Comparison of ENCODE assay signal across 20 mouse cellular contexts in the genomic region with DNA sequence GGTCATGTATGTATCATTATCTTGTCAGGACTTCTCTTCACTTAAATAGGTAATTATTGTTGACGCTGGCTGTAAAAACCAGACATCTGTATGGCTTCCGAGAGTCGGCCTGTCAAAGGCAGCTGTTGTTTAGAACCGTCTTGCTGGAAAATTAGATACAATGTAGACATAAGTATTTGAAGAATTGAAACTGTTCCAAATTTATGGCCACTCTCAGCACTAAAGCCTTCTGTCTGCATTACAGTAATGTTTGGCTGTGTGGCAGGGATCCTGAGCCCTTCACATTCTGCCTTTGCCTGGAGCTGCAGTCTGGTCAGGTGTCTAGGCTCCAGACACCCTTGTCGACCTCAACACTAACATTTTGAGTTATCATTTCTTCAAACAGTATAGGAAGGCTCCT.
DNase-seq lines count a peak whose midpoint lies in the region; ATAC-seq and TF ChIP-seq lines count a peak whose summit lies in the region.
"Had no signal": no experiment of that assay in that cellular context is flagged by ENCODE, and none has a peak within 500 bp of the region (broad histone marks: within the 10 kb centered on the region; RNA-seq: fewer than 3 reads in every experiment).

No protein-coding gene starts in this region.

- no peaks in the 10 kb centered on the region for H3K9me3 ChIP-seq in lung, embryonic 15.5 days
- H3K9me3 ChIP-seq in embryonic facial prominence, embryonic 14.5 days (ENCODE audit: control insufficient read depth, low read length): no peaks in the 10 kb centered on the region
- H3K9me3 ChIP-seq in midbrain, embryonic 14.5 days (ENCODE audit: control insufficient read depth, low read length): no peaks in the 10 kb centered on the region
- H3K9me3 ChIP-seq: embryonic facial prominence, embryonic 12.5 days; forebrain, embryonic 13.5 days; hindbrain, embryonic 12.5 days had no signal

- H3K27me3 ChIP-seq in lung, embryonic 15.5 days: no peaks in the 10 kb centered on the region
- H3K27me3 ChIP-seq in embryonic facial prominence, embryonic 14.5 days (replicated peaks; ENCODE audit: control insufficient read depth, insufficient read depth, low read length): no peaks in the 10 kb centered on the region
- H3K27me3 ChIP-seq in midbrain, embryonic 14.5 days (ENCODE audit: control insufficient read depth, insufficient read depth, low read length): no peaks in the 10 kb centered on the region
- H3K27me3 ChIP-seq: CH12.LX; embryonic facial prominence, embryonic 12.5 days; forebrain, embryonic 13.5 days; hindbrain, embryonic 12.5 days had no signal

- no peak for DNase-seq in lung, postnatal 36 days
- DNase-seq in brain, embryonic 14.5 days (ENCODE audit: low read depth): peak; percentile 8
- peak; percentile 43 for DNase-seq in embryonic facial prominence, embryonic 14.5 days (ENCODE audit: low spot score)
- DNase-seq in midbrain, embryonic 14.5 days: no peak
- no peak for DNase-seq in spleen, postnatal 10 days (ENCODE audit: low spot score in 2 of 2)
- DNase-seq: adrenal gland, adult 2 months; adrenal gland, postnatal 25 days; cerebellum, adult 2 months; cerebellum, postnatal 10 days; forebrain, postnatal 0 days; gastrocnemius, adult 2 months; gastrocnemius, postnatal 36 days; heart, postnatal 10 days; heart, postnatal 4 days had no signal

- no peaks in the 10 kb centered on the region for H3K36me3 ChIP-seq in lung, embryonic 15.5 days
- no peaks in the 10 kb centered on the region for H3K36me3 ChIP-seq in embryonic facial prominence, embryonic 14.5 days (ENCODE audit: control insufficient read depth, insufficient read depth, low read length)
- no peaks in the 10 kb centered on the region for H3K36me3 ChIP-seq in midbrain, embryonic 14.5 days (ENCODE audit: control insufficient read depth, insufficient read depth, low read length)
- H3K36me3 ChIP-seq: embryonic facial prominence, embryonic 12.5 days; hindbrain, embryonic 12.5 days had no signal

- H3K4me3 ChIP-seq in lung, embryonic 15.5 days: no peak overlapping the region
- no peak overlapping the region for H3K4me3 ChIP-seq in embryonic facial prominence, embryonic 14.5 days (ENCODE audit: low read depth, low read length)
- H3K4me3 ChIP-seq in midbrain, embryonic 14.5 days (replicated peaks; ENCODE audit: low read depth, low read length): no peak overlapping the region
- H3K4me3 ChIP-seq: embryonic facial prominence, embryonic 12.5 days; forebrain, embryonic 13.5 days; gastrocnemius, adult 2 months; hindbrain, embryonic 12.5 days had no signal

- peaks cover 5% of the 10 kb centered on the region; the same call in 1 of the 2 replicates for H3K4me1 ChIP-seq in lung, embryonic 15.5 days
- H3K4me1 ChIP-seq in embryonic facial prominence, embryonic 14.5 days (ENCODE audit: control insufficient read depth, insufficient read depth, low read length): peaks cover 4% of the 10 kb centered on the region
- H3K4me1 ChIP-seq in midbrain, embryonic 14.5 days (ENCODE audit: control insufficient read depth, insufficient read depth, low read length): no peaks in the 10 kb centered on the region
- H3K4me1 ChIP-seq: embryonic facial prominence, embryonic 12.5 days; forebrain, embryonic 13.5 days; hindbrain, embryonic 12.5 days had no signal

- H3K9ac ChIP-seq in lung, embryonic 15.5 days: no peak overlapping the region
- no peak overlapping the region for H3K9ac ChIP-seq in embryonic facial prominence, embryonic 14.5 days (ENCODE audit: low read depth, low read length)
- H3K9ac ChIP-seq in midbrain, embryonic 14.5 days (replicated peaks; ENCODE audit: low read length): no peak overlapping the region
- H3K9ac ChIP-seq: embryonic facial prominence, embryonic 12.5 days; forebrain, embryonic 13.5 days; forebrain, postnatal 0 days; hindbrain, embryonic 12.5 days had no signal

- TF ChIP-seq CTCF in brain, embryonic 14.5 days (IDR thresholded peaks at IDR 0.05; ENCODE audit: borderline replicate concordance, extremely low read depth, insufficient read depth, insufficient read length): no peak

- no peak overlapping the region; the same call in 1 of the 2 replicates for H3K27ac ChIP-seq in lung, embryonic 15.5 days
- no peak overlapping the region for H3K27ac ChIP-seq in embryonic facial prominence, embryonic 14.5 days (replicated peaks; ENCODE audit: low read depth, low read length)
- no peak overlapping the region for H3K27ac ChIP-seq in midbrain, embryonic 14.5 days (replicated peaks; ENCODE audit: low read depth, low read length)
- H3K27ac ChIP-seq: embryonic facial prominence, embryonic 12.5 days; forebrain, embryonic 13.5 days; gastrocnemius, adult 2 months; hindbrain, embryonic 12.5 days; hindbrain, postnatal 0 days had no signal

- H3K4me2 ChIP-seq in lung, embryonic 15.5 days: no peak overlapping the region
- no peak overlapping the region for H3K4me2 ChIP-seq in embryonic facial prominence, embryonic 14.5 days (ENCODE audit: low read depth, low read length)
- no peak overlapping the region for H3K4me2 ChIP-seq in midbrain, embryonic 14.5 days (ENCODE audit: low read length)
- H3K4me2 ChIP-seq: embryonic facial prominence, embryonic 12.5 days; forebrain, embryonic 13.5 days; hindbrain, embryonic 12.5 days had no signal

- ATAC-seq in lung, embryonic 15.5 days (ENCODE audit: borderline replicate concordance, extremely low read depth, low FRiP score, low TSS enrichment): peak; percentile 27; the same call in 1 of the 2 replicates
- ATAC-seq in embryonic facial prominence, embryonic 14.5 days (ENCODE audit: low read depth): peak; percentile 26; the same call in 1 of the 2 replicates
- ATAC-seq in midbrain, embryonic 14.5 days (ENCODE audit: low FRiP score, low TSS enrichment): no peak
- ATAC-seq: forebrain, embryonic 13.5 days; forebrain, postnatal 0 days; hindbrain, postnatal 0 days had no signal

- WGBS in lung, embryonic 15.5 days: 40% methylated on average over 5 of the region's 5 CpGs
- WGBS in embryonic facial prominence, embryonic 14.5 days: 31% methylated on average over 5 of the region's 5 CpGs
- 83% methylated on average over 5 of the region's 5 CpGs for WGBS in midbrain, embryonic 14.5 days

- TF ChIP-seq POLR2A in brain, embryonic 14.5 days (IDR thresholded peaks at IDR 0.05; ENCODE audit: borderline replicate concordance, extremely low read depth, insufficient read depth, insufficient read length, poor library complexity, severe bottlenecking): no peak

Comparison
In these comparisons a context has a peak if more than half of its experiments do, and no peak if none do; other contexts are left out.
1. DNase-seq: peak in brain, embryonic 14.5 days (single experiment) and embryonic facial prominence, embryonic 14.5 days (single experiment); none in lung, postnatal 36 days (single experiment), midbrain, embryonic 14.5 days (single experiment) and spleen, postnatal 10 days (0 of 2).